Mouse (Mus musculus): ENCODE data around the gene Cyth3. TPM values are rescaled to one million over a fixed set of nuclear protein-coding genes. Genes with fewer than 3 reads are reported as not detected.

Gene Cyth3
- polyA plus RNA-seq, 1 experiment from 2014 or later: 38.5 TPM

DNA sequence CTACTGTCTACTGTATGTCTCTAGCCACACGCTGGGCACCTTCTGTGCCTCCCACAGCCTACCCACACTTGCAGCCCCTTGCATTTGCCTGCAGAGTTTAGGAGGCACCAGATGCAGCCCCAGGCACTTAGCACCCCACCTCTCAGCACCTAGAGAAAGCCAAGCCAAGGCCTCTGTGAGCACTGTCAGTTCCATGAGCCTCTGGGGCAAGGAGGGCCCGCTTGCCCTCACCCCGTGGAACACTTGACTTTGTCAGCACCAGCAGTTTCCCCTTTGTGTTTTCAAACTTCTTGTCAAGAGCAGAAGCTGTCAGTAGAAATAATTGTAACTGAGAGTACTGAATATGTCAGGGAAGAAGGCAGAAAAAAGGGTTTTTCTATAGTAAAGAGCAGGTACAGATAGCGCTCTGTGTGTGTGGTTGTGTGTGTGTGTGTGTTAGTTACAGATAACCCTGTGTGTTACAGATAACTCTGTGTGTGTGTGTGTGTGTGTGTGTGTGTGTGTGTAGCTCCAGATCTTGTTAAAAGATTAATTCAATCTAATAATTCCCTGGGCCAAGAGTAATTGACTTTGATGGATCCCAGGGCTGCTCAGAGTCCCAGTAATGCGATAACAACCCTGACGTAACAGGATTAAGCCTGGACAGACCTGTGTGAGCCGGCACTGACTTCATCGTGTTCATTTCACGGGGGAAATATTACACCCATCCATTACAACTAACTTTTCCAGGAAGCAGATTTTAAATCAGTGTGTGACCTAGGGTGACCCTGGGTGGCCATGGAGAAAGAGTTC lies 84.0 kb downstream of the Cyth3 start:
- 55% methylated on average over 9 of the region's 9 CpGs for WGBS
- no peak overlapping the region for H3K4me2 ChIP-seq (ENCODE audit: low read depth, low read length)

DNA sequence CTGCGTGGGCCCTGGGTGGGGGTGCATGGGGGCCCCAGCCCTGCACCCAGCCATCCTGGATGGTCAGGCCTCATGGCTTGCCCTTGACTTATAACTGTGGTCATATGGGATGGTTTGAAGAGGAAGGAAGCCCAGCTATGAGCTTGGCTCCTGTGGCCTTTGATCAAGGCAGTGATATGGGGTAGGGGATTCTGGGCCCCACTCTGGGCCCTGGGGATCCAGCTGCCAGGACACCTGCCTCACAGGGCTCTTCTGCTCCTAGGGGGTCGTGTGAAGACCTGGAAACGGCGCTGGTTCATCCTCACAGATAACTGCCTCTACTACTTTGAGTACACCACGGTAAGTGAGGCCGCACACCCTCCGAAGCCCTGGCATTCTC lies 84.6 kb downstream of the Cyth3 start:
- Histone ChIP-seq H3K36me3 (replicated peaks; ENCODE audit: control insufficient read depth, insufficient read depth, low read depth, low read length) (peaks cover 7% of the 10 kb centered on the region), H3K27me3 (ENCODE audit: control insufficient read depth, insufficient read depth, low read length) (no peaks in the 10 kb centered on the region), H3K4me1 (ENCODE audit: control insufficient read depth, insufficient read depth, low read length) (no peaks in the 10 kb centered on the region), H3K4me3 (ENCODE audit: low read depth, low read length) (no peak overlapping the region), H3K9me3 (replicated peaks; ENCODE audit: control insufficient read depth, low read length) (no peaks in the 10 kb centered on the region), H3K9ac (replicated peaks; ENCODE audit: low read length) (no peak overlapping the region), H3K4me2 (ENCODE audit: low read depth, low read length) (no peak overlapping the region), H3K27ac (replicated peaks; ENCODE audit: low read depth, low read length) (no peak overlapping the region)
- DNase-seq (ENCODE audit: low spot score) (no peak), ATAC-seq (replicated peaks; ENCODE audit: insufficient number of reproducible peaks, low FRiP score, low TSS enrichment, low read depth) (no peak)
- WGBS: 79% methylated on average over 7 of the region's 7 CpGs

More for the DNA sequence above, 84.0 kb downstream of the Cyth3 start:
- no peaks in the 10 kb centered on the region for H3K4me1 ChIP-seq (ENCODE audit: control insufficient read depth, insufficient read depth, low read length)
- no peaks in the 10 kb centered on the region for H3K27me3 ChIP-seq (ENCODE audit: control insufficient read depth, insufficient read depth, low read length)
- H3K27ac ChIP-seq (replicated peaks; ENCODE audit: low read depth, low read length): no peak overlapping the region
- no peak overlapping the region for H3K4me3 ChIP-seq (ENCODE audit: low read depth, low read length)
- no peaks in the 10 kb centered on the region for H3K9me3 ChIP-seq (replicated peaks; ENCODE audit: control insufficient read depth, low read length)
- ATAC-seq (replicated peaks; ENCODE audit: insufficient number of reproducible peaks, low FRiP score, low TSS enrichment, low read depth): no peak
- H3K36me3 ChIP-seq (replicated peaks; ENCODE audit: control insufficient read depth, insufficient read depth, low read depth, low read length): peaks cover 7% of the 10 kb centered on the region
- DNase-seq (ENCODE audit: low spot score): peak; percentile 51
- no peak overlapping the region; the same call in 1 of the 2 replicates for H3K9ac ChIP-seq (replicated peaks; ENCODE audit: low read length)

GRCm38 (mm10) chr5:143711326-143711725 lies 89.1 kb downstream of the Cyth3 start:
- Histone ChIP-seq H3K9me3 (replicated peaks; ENCODE audit: control insufficient read depth, low read length) (no peaks in the 10 kb centered on the region), H3K4me1 (ENCODE audit: control insufficient read depth, insufficient read depth, low read length) (no peaks in the 10 kb centered on the region), H3K4me2 (ENCODE audit: low read depth, low read length) (no peak overlapping the region), H3K27me3 (ENCODE audit: control insufficient read depth, insufficient read depth, low read length) (no peaks in the 10 kb centered on the region), H3K9ac (replicated peaks; ENCODE audit: low read length) (no peak overlapping the region), H3K36me3 (replicated peaks; ENCODE audit: control insufficient read depth, insufficient read depth, low read depth, low read length) (peaks cover 18% of the 10 kb centered on the region), H3K27ac (replicated peaks; ENCODE audit: low read depth, low read length) (no peak overlapping the region), H3K4me3 (ENCODE audit: low read depth, low read length) (no peak overlapping the region)
- WGBS: 17% methylated on average over 7 of the region's 7 CpGs
- peak; percentile 85 for DNase-seq (ENCODE audit: low spot score)
- ATAC-seq (replicated peaks; ENCODE audit: insufficient number of reproducible peaks, low FRiP score, low TSS enrichment, low read depth): 0 out of 2 replicates have a peak, but pooled peaks have one; percentile 58

DNA sequence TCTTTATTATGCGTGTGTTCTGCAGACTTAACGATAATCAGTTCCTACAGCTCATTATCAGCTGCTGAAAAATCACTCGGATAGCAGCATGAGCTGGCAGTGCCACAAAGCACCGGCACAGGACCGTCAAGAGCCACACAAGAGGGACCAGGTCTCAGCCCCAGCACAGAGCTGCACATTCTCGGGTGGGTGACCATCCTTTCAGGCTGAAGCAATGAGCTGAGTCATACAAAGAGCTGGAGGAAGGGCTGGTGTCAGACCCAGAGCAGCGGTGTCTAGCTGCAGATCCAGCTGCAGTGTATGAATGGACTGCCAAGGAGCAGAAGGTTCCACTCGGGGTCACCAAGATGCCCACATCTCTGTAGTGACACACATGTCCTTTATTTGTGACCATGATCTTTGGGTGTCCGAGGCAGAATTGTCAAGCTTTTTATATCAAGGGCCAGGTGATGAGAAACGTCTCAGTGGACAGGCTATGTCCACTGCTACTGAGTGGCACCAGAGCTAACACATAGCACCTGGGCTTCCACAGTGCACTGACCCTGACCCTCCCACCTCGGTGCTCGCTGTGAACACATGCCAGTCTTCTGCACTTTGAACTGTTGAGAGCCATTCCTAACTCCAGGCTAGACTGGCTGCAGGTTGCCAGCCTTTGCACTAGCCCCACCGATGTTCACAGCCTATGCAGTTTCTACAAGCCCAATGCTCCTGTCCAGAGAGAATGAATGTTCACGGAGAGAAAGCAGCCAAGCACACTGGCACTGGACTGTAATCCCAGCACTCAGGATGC lies 90.0 kb downstream of the Cyth3 start:
- H3K36me3 ChIP-seq (replicated peaks; ENCODE audit: control insufficient read depth, insufficient read depth, low read depth, low read length): peaks cover 24% of the 10 kb centered on the region

DNA sequence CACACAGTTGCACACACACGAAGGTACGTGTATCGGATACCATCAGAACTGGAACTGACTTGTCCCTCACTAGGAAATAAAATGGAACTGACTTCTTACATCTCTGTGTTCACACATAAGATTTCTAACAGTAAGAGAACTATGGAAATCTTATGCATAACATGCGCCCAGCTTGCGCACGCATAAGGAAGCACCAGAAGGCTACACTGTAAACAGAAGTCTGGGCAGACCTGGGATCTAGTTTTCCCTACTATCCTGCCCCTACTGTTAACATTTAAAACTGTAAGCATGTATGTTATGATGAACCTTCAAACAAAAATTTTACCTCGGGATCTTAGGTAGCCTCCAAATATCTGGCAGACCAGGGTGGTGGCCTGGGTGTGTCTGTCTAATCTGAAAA lies 99.7 kb downstream of the Cyth3 start:
- Histone ChIP-seq H3K9ac (replicated peaks; ENCODE audit: low read length) (no peak overlapping the region), H3K4me1 (ENCODE audit: control insufficient read depth, insufficient read depth, low read length) (no peaks in the 10 kb centered on the region), H3K27me3 (ENCODE audit: control insufficient read depth, insufficient read depth, low read length) (no peaks in the 10 kb centered on the region), H3K36me3 (replicated peaks; ENCODE audit: control insufficient read depth, insufficient read depth, low read depth, low read length) (peaks cover 15% of the 10 kb centered on the region), H3K4me3 (ENCODE audit: low read depth, low read length) (no peak overlapping the region), H3K4me2 (ENCODE audit: low read depth, low read length) (no peak overlapping the region), H3K9me3 (replicated peaks; ENCODE audit: control insufficient read depth, low read length) (no peaks in the 10 kb centered on the region), H3K27ac (replicated peaks; ENCODE audit: low read depth, low read length) (no peak overlapping the region)
- DNase-seq (ENCODE audit: low spot score) (no peak), ATAC-seq (replicated peaks; ENCODE audit: insufficient number of reproducible peaks, low FRiP score, low TSS enrichment, low read depth) (no peak)
- WGBS: 96% methylated on average over 7 of the region's 7 CpGs

More for the DNA sequence above, 90.0 kb downstream of the Cyth3 start:
- Histone ChIP-seq H3K9ac (replicated peaks; ENCODE audit: low read length) (no peak overlapping the region), H3K27ac (replicated peaks; ENCODE audit: low read depth, low read length) (no peak overlapping the region), H3K27me3 (ENCODE audit: control insufficient read depth, insufficient read depth, low read length) (no peaks in the 10 kb centered on the region), H3K4me2 (ENCODE audit: low read depth, low read length) (no peak overlapping the region), H3K9me3 (replicated peaks; ENCODE audit: control insufficient read depth, low read length) (no peaks in the 10 kb centered on the region), H3K4me1 (ENCODE audit: control insufficient read depth, insufficient read depth, low read length) (no peaks in the 10 kb centered on the region), H3K4me3 (ENCODE audit: low read depth, low read length) (no peak overlapping the region)
- WGBS: 85% methylated on average over 14 of the region's 14 CpGs
- ATAC-seq (replicated peaks; ENCODE audit: insufficient number of reproducible peaks, low FRiP score, low TSS enrichment, low read depth): no peak
- no peak for DNase-seq (ENCODE audit: low spot score)

DNA sequence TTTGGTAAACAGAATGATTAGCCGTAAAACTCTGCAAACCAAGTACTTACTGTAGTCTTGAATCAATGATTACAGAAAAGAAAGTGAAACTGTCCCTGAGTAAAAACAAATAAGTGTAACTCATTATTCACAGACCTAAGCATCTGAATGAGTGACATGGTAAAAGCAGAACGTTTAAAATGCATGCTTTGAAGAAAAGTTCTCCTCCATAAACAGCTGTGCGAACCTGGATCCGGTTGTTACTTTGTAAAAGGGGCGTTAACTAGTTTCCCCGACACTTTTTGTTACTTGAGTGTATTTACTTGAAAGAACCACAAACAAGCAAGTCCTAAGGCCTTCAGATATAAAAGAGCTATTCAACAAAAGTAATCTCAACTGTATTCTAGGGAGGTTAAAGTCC lies 108.7 kb downstream of the Cyth3 start:
- WGBS: 14% methylated on average over 6 of the region's 6 CpGs
- Histone ChIP-seq H3K4me3 (ENCODE audit: low read depth, low read length) (peak overlapping the region; percentile 76), H3K9ac (replicated peaks; ENCODE audit: low read length) (no peak overlapping the region; the same call in 1 of the 2 replicates), H3K4me1 (ENCODE audit: control insufficient read depth, insufficient read depth, low read length) (no peaks in the 10 kb centered on the region), H3K36me3 (replicated peaks; ENCODE audit: control insufficient read depth, insufficient read depth, low read depth, low read length) (no peaks in the 10 kb centered on the region; the same call in 1 of the 2 replicates), H3K27me3 (ENCODE audit: control insufficient read depth, insufficient read depth, low read length) (no peaks in the 10 kb centered on the region), H3K27ac (replicated peaks; ENCODE audit: low read depth, low read length) (no peak overlapping the region), H3K9me3 (replicated peaks; ENCODE audit: control insufficient read depth, low read length) (no peaks in the 10 kb centered on the region), H3K4me2 (ENCODE audit: low read depth, low read length) (peak overlapping the region; percentile 73)
- DNase-seq (ENCODE audit: low spot score): peak; percentile 24
- no peak for ATAC-seq (replicated peaks; ENCODE audit: insufficient number of reproducible peaks, low FRiP score, low TSS enrichment, low read depth)

DNA sequence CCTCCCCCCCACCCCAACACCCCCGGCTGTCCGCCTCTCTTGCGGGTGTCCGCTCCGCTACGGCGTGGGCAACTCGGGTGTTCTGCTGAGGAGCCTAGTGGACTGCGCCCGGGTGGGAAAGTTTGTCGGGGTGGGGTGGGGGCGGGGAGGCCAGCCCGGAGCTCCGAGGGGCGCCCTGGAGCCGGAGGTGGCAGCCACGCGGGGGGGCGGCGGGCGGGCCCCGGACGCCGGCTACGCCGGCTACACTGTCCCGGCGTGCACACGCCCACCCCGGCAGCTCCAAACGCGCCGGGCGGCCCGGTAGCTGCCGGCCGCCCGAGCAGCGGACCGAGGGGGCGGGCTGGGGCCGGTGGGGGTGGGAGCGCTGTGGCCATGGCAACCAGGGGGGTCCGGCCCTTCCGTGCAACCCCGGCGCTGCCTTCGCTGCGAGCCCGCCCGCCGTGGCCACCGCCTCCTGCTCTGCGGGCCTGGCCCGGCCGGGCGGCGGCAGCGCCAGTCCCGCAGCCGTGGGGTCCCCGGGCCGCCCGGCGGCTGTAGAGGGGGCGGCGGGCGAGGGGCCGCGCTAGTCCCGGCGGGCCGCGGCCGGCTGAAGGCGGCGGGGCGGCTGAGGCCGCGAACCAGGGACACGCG lies 109.4 kb downstream of the Cyth3 start:
- DNase-seq (ENCODE audit: low spot score) (peak; percentile 32), ATAC-seq (replicated peaks; ENCODE audit: insufficient number of reproducible peaks, low FRiP score, low TSS enrichment, low read depth) (peak; percentile 29)
- peak overlapping the region; percentile 70 for H3K27ac ChIP-seq (replicated peaks; ENCODE audit: low read depth, low read length)
- peak overlapping the region; percentile 93 for H3K9ac ChIP-seq (replicated peaks; ENCODE audit: low read length)
- H3K36me3 ChIP-seq (replicated peaks; ENCODE audit: control insufficient read depth, insufficient read depth, low read depth, low read length): no peaks in the 10 kb centered on the region; the same call in 1 of the 2 replicates
- peak overlapping the region; percentile 73 for H3K4me2 ChIP-seq (ENCODE audit: low read depth, low read length)
- peak overlapping the region; percentile 76 for H3K4me3 ChIP-seq (ENCODE audit: low read depth, low read length)
- 0% methylated on average over 39 of the region's 82 CpGs for WGBS
- H3K9me3 ChIP-seq (replicated peaks; ENCODE audit: control insufficient read depth, low read length): no peaks in the 10 kb centered on the region
- no peaks in the 10 kb centered on the region for H3K4me1 ChIP-seq (ENCODE audit: control insufficient read depth, insufficient read depth, low read length)
- no peaks in the 10 kb centered on the region for H3K27me3 ChIP-seq (ENCODE audit: control insufficient read depth, insufficient read depth, low read length)

Data from embryonic facial prominence, embryonic 11.5 days (tissue).